Mouse (Mus musculus): Measurements from ENCODE around the gene Lrrc31. TPM values are rescaled to one million over a fixed set of nuclear protein-coding genes. Genes with fewer than 3 reads are reported as not detected.
"Not testable (repeated sequence)": the region's sequence is repeated elsewhere in the genome, so short reads cannot be mapped to it uniquely, and the experiment has no call there.

Gene Lrrc31
- not detected for total RNA-seq (2021)
- long read RNA-seq, experiment 1 = 0 reads
- long read RNA-seq, experiment 2 = 0 reads

DNA sequence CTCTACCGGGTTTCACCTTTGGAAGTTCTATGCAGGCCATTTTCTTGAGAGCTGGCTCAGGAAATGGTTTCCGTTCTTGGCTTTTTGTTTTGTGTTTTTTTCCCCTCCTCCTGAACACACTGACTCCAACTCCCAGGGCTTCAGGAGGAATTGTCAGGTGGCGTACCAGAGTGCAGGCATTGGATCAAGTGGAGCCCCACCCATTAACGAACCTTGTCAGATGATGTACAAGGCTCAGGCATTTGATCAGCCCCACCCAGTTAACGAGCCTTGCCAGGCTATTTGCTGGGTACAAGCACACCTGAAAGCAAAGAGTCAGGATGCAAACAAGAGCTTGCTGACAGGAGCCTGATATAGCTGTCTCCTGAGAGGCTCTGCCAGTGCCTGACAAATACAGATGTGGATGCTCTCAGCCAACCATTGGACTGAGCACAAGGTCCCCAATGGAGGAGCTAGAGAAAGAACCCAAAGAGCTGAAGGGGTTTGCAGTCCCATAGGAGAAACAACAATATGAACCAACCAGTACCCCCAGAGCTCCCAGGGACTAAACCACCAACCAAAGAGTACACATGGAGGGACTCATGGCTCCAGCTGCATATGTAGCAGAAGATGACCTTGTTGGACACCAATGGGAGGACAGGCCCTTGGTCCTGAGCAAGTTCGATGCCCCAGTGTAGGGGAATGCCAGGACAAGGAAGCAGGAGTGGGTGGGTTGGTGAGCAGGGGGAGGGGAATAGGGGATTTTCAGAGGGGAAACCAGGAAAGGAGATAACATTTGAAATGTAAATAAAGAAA lies at the start of gene Lrrc31:
Lrrc31 (minus strand) TSS at position 133 of the 795 bp plus-strand sequence.
- not testable (repeated sequence) for DNase-seq

GRCm38 (mm10) chr3:30748316-30748715 lies 48.7 kb upstream of the Lrrc31 start:
- no peak for DNase-seq

DNA sequence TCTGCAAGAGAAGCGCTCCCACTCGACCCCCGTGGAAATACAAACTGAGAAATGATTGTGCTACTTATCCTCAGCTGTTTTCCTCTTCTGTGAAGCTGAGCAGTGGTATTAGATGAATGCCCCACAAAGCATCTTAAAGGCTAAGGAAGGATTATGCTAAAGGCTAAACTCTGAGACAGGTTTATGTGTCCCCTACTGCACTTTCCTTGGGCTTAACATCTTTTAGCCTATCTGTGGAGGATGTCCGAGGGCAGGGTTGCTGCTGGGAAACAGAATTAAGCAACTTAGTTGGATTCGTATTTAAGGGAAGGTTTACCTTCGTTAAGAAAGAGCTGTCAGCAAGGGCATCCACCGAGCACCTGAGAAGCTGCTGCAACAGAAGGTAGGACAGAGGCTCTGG lies 46.4 kb upstream of the Lrrc31 start, which contains the start of gene Samd7:
Samd7 (plus strand) TSS at position 288 of the 400 bp plus-strand sequence.
- no peak for DNase-seq

GRCm38 (mm10) chr3:30742891-30743290 lies 43.2 kb upstream of the Lrrc31 start:
- DNase-seq = no peak

DNA sequence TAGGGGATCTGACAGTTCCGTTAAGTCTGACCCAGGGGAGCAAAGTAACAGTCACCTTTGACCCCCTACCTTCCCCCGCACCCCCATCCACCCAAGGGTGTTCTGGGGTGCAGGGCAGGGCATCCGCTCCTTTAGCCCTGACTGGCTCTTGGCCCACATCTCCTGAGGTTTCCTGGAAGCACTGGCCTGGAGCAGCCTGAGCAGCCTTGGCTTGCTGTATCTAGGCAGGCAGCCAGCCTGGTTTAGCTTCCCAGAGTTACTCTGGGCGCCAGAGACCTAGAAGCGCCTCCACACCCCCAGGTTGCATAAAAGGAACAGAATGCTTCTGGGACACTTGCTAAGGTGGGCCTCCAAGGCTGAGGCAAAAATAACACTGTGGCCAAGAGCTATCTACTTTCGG lies 41.7 kb upstream of the Lrrc31 start:
- DNase-seq = peak; percentile 74

GRCm38 (mm10) chr3:30736809-30737208 lies 37.2 kb upstream of the Lrrc31 start:
- DNase-seq = peak; percentile 21

DNA sequence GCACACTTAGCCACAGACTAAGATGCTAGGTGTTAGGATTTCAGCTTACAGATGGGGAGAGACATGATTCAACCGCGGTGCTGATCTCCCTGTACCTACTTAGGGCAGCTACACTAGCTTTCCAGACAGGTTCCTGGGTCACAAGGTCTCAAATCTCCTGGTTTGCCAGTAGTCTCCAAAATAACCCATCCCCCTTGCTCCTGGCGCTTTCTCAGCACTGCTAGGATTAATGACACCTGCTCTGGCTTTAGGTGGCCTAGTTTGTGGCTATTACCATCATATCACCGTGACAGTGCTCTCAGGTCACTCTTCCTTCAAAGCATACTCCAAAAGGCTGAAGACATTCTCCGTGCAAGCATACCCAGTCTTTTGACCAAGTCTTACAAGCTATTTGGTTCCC lies 29.4 kb upstream of the Lrrc31 start:
- DNase-seq = no peak

- no peak for DNase-seq
Observed at GRCm38 (mm10) chr3:30727209-30727608, 27.6 kb upstream of the Lrrc31 start.

- peak; percentile 28 for DNase-seq
Observed at GRCm38 (mm10) chr3:30725514-30725913, 25.9 kb upstream of the Lrrc31 start.

- DNase-seq = no peak
Observed at GRCm38 (mm10) chr3:30724848-30725465, 25.3 kb upstream of the Lrrc31 start.

DNA sequence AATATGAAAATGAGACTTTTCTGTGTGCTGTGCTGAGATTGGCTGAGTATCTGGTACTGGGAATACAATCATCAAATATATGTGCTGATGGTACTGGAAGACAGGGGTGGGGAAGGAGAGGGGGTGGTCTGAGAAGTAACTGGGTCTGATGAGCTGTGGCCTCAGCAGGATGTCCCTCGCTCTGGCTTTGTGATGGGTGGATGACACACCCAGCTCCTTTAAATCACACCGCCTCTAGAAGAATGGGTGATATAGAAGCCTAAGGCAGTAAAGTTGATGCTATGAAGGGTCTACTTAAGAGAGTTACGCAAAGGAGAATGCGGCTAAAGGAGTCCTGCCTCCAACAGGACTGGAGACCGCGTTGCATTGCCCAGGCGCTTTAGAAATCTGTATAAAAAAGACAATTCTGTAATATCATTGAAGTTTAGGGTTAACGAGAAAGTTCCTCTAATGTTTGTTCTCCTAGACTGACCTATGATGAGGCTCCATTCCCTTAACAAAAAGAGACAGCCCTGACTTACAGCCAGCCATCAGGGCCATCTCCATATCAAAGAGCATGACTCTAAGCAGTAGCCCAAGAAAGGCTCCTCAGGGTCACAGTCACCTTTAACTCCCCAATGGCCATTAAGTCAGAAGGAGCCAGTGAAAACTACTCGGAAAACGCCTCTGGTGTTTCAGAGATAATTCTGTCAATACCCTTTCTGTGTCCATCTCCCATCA lies 24.6 kb upstream of the Lrrc31 start:
- DNase-seq = no peak

- DNase-seq = peak; percentile 34
Observed at GRCm38 (mm10) chr3:30723179-30723578, 23.5 kb upstream of the Lrrc31 start.

- DNase-seq = no peak
Observed at GRCm38 (mm10) chr3:30722461-30722860, 22.8 kb upstream of the Lrrc31 start.

DNA sequence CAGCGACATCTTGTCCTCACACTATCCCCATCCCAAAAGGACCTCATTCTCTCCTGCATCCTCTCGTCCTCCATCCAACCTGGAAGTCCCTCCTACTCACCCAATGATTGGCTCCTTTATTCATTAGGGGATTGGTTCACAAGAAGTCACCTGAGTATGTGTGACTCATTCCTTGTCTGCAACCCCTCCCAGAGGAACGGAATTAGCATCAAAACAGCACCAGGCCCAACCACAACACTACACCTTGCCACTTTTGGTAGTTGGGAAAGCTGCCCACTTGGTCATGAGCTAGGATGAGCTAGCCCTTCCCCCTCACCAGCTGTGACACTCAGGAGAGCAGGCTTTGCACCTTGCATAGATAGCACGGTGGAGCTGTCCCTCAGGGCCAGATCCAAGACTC lies 22.4 kb upstream of the Lrrc31 start:
- no peak for DNase-seq

DNA sequence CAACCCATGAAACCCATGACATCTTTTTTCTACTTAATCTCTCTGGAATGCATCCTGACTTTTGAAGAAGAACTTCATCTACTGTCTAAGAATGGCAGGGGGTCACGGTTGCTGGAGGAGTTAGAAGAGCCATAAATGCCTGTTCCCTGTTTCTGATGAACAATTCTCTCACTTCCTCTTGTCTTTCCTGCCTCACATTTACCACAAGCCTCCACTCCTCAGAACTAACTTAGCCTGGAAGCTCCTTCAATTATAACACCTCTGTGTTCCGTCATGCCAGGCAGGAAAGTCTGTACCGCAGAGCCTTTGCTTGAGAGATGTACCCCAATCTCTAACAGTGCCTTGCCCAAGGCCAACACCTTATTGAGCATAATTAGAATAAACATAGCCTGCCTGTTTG lies 19.0 kb upstream of the Lrrc31 start:
- no peak for DNase-seq

GRCm38 (mm10) chr3:30713334-30713733 lies 13.7 kb upstream of the Lrrc31 start:
- DNase-seq = no peak

GRCm38 (mm10) chr3:30710191-30710590 lies 10.5 kb upstream of the Lrrc31 start:
- DNase-seq = no peak

DNA sequence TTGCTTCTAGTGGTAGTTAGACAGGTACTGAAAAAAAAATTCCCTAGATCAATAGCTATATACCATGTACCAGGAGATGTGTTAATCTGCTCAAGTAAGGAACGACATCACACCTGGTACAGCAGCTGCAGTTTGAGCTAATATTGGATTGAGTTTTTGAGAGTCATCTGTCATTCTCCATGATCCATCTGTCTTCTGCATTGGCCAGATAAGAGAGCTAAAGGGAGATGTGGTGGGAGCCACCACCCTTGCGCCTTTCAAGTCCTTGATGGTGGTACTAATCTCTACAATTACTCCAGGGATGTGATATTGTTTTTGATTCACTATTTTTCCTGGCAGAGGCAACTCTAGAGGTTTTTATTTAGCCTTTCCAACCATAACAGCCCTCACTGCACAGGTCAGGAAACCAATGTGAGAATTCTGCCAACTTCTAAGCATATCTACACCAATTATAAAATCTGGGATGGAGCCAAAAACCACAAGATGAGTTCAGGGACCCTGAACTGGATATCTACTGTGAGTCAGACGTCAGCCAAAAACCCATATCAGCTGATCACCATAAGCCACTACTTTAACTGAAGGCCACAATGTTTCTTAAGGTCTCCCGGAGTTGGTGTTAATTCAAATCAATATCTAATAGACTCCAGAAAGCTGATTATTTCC lies 7.1 kb upstream of the Lrrc31 start:
- no peak for DNase-seq

- no peak for DNase-seq
Observed at GRCm38 (mm10) chr3:30705977-30706376, 6.3 kb upstream of the Lrrc31 start.

DNA sequence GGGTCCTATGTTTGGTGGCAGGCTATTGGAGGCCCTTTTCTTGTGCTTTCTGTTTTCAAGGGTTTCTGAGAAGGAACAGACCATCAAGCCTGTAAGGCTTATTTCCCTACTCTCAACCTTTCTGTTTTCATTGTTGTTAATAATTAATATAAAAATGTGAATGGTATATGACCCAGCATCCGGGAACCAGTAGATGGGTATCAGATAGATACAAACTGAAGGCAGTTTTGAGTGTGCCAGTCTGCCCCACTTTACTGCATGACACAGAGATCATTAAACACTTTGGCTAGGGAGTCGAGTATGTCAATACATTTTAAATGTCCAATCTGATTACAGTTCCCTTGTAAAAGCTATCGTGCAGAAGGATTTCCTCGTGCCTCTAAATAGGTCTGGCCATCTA lies 1.8 kb downstream of the Lrrc31 start:
- no peak for DNase-seq

- peak; percentile 60 for DNase-seq
Observed at GRCm38 (mm10) chr3:30696346-30696745, 3.3 kb downstream of the Lrrc31 start.

GRCm38 (mm10) chr3:30695661-30696060 lies 4.0 kb downstream of the Lrrc31 start:
- no peak for DNase-seq

All from gastrocnemius, postnatal 10 days (tissue).